Mouse (Mus musculus) T-helper 17 cell (primary cell): ENCODE results near the gene Cd8a.

Source experiments
- in situ Hi-C, 2 experiments: fragments of 300-600 bp; cut with MboI, MseI; formaldehyde crosslinking; loops; 1 replicate in 1 of 2; 2 replicates in 1 of 2; pipeline ENCODE4 v1.15.1; 2025; ENCODE audit warnings: high pct_unique_total_duplicates in 2 of 2

The Cd8a gene

GRCm38 (mm10) chr6:71369416-71369815, 3.8 kb upstream of the Cd8a start:
- in situ Hi-C loops, result no loop called here

- in situ Hi-C loops, result no loop called here
These were observed 2.1 kb upstream of the Cd8a start for GRCm38 (mm10) chr6:71371085-71371605.

- in situ Hi-C loops, result no loop called here
These were observed 1.0 kb upstream of the Cd8a start for GRCm38 (mm10) chr6:71372041-71372720.

GRCm38 (mm10) chr6:71374311-71374829, 1.1 kb downstream of the Cd8a start:
- in situ Hi-C loops, result no loop called here

GRCm38 (mm10) chr6:71374921-71375320, 1.7 kb downstream of the Cd8a start:
- in situ Hi-C loops, result no loop called here

GRCm38 (mm10) chr6:71376711-71377110, 3.5 kb downstream of the Cd8a start:
- in situ Hi-C loops, result no loop called here

- in situ Hi-C loops, result no loop called here
These were observed 8.4 kb downstream of the Cd8a start for GRCm38 (mm10) chr6:71381654-71382053.

- in situ Hi-C loops, result no loop called here
These were observed 17.3 kb downstream of the Cd8a start for GRCm38 (mm10) chr6:71390496-71390895.

- in situ Hi-C loops, result no loop called here
These were observed 22.8 kb downstream of the Cd8a start for GRCm38 (mm10) chr6:71396016-71396415.

GRCm38 (mm10) chr6:71396761-71397160, 23.5 kb downstream of the Cd8a start:
- in situ Hi-C loops, result no loop called here

- in situ Hi-C loops, result no loop called here
These were observed 25.8 kb downstream of the Cd8a start for GRCm38 (mm10) chr6:71398829-71399609.

GRCm38 (mm10) chr6:71414624-71415023, 41.4 kb downstream of the Cd8a start:
- in situ Hi-C loops, result no loop called here

- in situ Hi-C loops, result no loop called here
These were observed 42.2 kb downstream of the Cd8a start for GRCm38 (mm10) chr6:71415446-71415845.

GRCm38 (mm10) chr6:71418874-71419273, 45.6 kb downstream of the Cd8a start:
- in situ Hi-C loops, result no loop called here

GRCm38 (mm10) chr6:71420848-71421247, 47.6 kb downstream of the Cd8a start:
- in situ Hi-C loops, result no loop called here

- in situ Hi-C loops, result no loop called here
These were observed 48.9 kb downstream of the Cd8a start for GRCm38 (mm10) chr6:71422162-71422561.

- in situ Hi-C loops, result no loop called here
These were observed 49.9 kb downstream of the Cd8a start for GRCm38 (mm10) chr6:71423116-71423515.

- in situ Hi-C loops, result no loop called here
These were observed 52.5 kb downstream of the Cd8a start for GRCm38 (mm10) chr6:71425681-71426080.

- in situ Hi-C loops, result no loop called here
These were observed 54.9 kb downstream of the Cd8a start for GRCm38 (mm10) chr6:71427996-71428725.
